Mouse (Mus musculus) liver, postnatal 0 days (tissue): ENCODE measurements at regions not wholly inside any gene's neighbourhood (a gene's known extent, or its start where the extent isn't known, plus 50 kb on each side); places are given as distances from the start of the nearest gene placed in this dataset.

Source experiments
- ATAC-seq: fragments of 200-750 bp; cut with Nextera tagmentation; 2 replicates; pipeline ENCODE4 v1.8.0; 2017; ENCODE audit warnings: mild to moderate bottlenecking, moderate library complexity
- DNase-seq: peaks from one replicate; pipeline ENCODE4 v3.0.0-alpha.2; 2016
- H3K27ac ChIP-seq: fragments of 300-500 bp; sonication (generic); 2 replicates; pipeline ENCODE4 v1.5.1; 2014; ENCODE audit warnings: antibody characterized with exemption, moderate library complexity, mild to moderate bottlenecking, low read depth
- H3K27me3 ChIP-seq: fragments of 300-500 bp; sonication (generic); 2 replicates; pipeline ENCODE4 v1.6.1; 2014; ENCODE audit warnings: low read length, control low read depth, mixed read lengths; ENCODE audit not compliant: insufficient read depth
- H3K36me3 ChIP-seq: fragments of 300-500 bp; sonication (generic); replicated peaks from 2 replicates; pipeline ENCODE4 v1.6.1; 2014; ENCODE audit warnings: mild to moderate bottlenecking, control low read depth, low read length, moderate library complexity, mixed read lengths; ENCODE audit not compliant: insufficient read depth
- H3K4me1 ChIP-seq: fragments of 300-500 bp; sonication (generic); 2 replicates; pipeline ENCODE4 v1.6.1; 2014; ENCODE audit warnings: antibody characterized with exemption, mild to moderate bottlenecking, control low read depth; ENCODE audit not compliant: insufficient read depth
- H3K4me2 ChIP-seq: fragments of 300-500 bp; sonication (generic); 2 replicates; pipeline ENCODE4 v1.6.1; 2014; ENCODE audit warnings: low read depth, mild to moderate bottlenecking, low read length, moderate library complexity, mixed read lengths
- H3K4me3 ChIP-seq: fragments of 300-500 bp; sonication (generic); 2 replicates; pipeline ENCODE4 v1.5.1; 2014; ENCODE audit warnings: low read depth, low read length
- H3K9ac ChIP-seq: fragments of 300-500 bp; sonication (generic); replicated peaks from 2 replicates; pipeline ENCODE4 v1.6.1; 2014; ENCODE audit warnings: mild to moderate bottlenecking, moderate library complexity
- H3K9me3 ChIP-seq: fragments of 300-500 bp; sonication (generic); 2 replicates; pipeline ENCODE4 v1.6.1; 2016; ENCODE audit warnings: mild to moderate bottlenecking, control low read depth, low read length, mixed read lengths
- CTCF ChIP-seq: sonication (generic); IDR thresholded peaks from 2 replicates; pipeline ENCODE4 v1.5.1; 2016; ENCODE audit warnings: antibody characterized with exemption, low read depth
- EP300 ChIP-seq: IDR thresholded peaks from 2 replicates; pipeline ENCODE4 v1.6.1; 2016; ENCODE audit warnings: antibody characterized with exemption, low read depth, mild to moderate bottlenecking
- WGBS: fragments of 180-500 bp; shearing (Covaris S2); extraction: QIAGEN DNeasy Blood & Tissue Kit; methylation state at CpG from one replicate; pipeline ENCODE4 v1.1.7; 2014; ENCODE audit not compliant: insufficient replicate concordance; 5-methylcytosine and 5-hydroxymethylcytosine counted together

DNA sequence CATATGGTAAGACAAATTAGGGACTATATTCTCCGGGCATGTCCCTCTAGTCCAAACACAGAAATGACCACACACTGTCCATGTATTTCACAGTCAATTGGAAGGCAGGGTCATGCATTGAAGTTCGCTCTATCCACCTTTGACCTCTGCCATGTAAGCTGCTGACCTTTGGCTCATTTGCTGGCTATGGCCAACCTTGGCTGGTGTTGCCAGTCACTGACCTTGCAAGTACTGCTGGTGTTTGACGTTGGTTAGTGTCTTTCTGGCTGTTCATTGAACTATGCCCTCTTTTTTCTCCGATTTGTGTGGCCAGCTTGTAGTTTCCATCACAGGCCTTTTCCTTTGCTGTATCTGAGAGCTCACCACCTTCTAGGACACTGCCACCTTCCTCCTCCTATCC, 97.3 kb upstream of the Cadm1 start:
- no peaks in the 10 kb centered on the region for H3K36me3 ChIP-seq
- H3K9ac ChIP-seq = no peak overlapping the region
- peak; percentile 60 for DNase-seq
- no peaks in the 10 kb centered on the region for H3K27me3 ChIP-seq
- TF ChIP-seq EP300 (peak; percentile 70), CTCF (no peak)
- H3K9me3 ChIP-seq = no peaks in the 10 kb centered on the region
- H3K4me3 ChIP-seq = no peak overlapping the region
- H3K4me1 ChIP-seq = peaks cover 6% of the 10 kb centered on the region; the same call in 1 of the 2 replicates
- H3K4me2 ChIP-seq = no peak overlapping the region
- peak; percentile 97 for ATAC-seq
- peak overlapping the region; percentile 78; the same call in 1 of the 2 replicates for H3K27ac ChIP-seq
- WGBS = 60% methylated on average over 4 of the region's 4 CpGs

DNA sequence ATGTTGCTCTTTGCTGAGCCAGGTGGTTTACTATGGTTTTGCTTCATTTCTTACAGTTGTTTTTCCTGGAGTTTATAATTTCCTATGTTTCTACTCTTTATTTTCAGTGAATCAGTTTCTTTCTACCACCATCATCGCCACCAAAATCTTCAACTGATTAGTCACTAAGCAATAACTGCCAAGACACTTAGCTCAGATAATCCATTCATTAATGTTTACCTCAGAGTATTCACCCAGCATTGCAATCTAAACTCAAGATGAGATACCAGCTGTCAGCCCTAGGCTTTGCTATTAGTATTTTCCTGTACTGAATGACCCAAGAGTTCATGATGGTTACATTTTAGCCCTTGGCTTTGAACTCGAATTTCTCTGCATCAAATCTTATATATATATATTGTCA, 96.8 kb upstream of the Cadm1 start:
- Histone ChIP-seq H3K36me3 (no peaks in the 10 kb centered on the region), H3K27me3 (no peaks in the 10 kb centered on the region), H3K4me1 (peaks cover 6% of the 10 kb centered on the region; the same call in 1 of the 2 replicates), H3K4me2 (no peak overlapping the region), H3K9me3 (no peaks in the 10 kb centered on the region), H3K27ac (peak overlapping the region; percentile 78; the same call in 1 of the 2 replicates), H3K9ac (no peak overlapping the region), H3K4me3 (no peak overlapping the region)
- ATAC-seq = no peak
- 55% methylated on average over 2 of the region's 2 CpGs for WGBS
- no peak for DNase-seq
- TF ChIP-seq CTCF (no peak), EP300 (no peak)

DNA sequence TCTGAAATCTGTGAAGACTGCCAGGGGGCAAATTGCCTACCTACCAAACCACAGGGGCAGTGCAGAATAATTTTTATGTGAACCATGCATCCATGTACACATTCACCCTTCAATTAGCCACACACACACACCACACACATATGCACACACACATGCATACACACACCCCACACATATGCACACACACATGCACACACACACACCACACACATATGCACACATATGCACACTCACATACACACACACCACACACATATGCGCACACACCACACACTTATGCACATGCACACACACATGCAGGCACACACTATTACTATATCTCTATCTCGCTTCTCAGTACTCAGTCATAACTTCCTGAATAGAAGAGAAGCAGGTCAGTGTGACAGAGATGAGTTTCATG, 95.9 kb upstream of the Cadm1 start:
- 63% methylated on average over 2 of the region's 2 CpGs for WGBS
- no peak for ATAC-seq
- no peak for DNase-seq
- Histone ChIP-seq H3K27me3 (no peaks in the 10 kb centered on the region), H3K9me3 (no peaks in the 10 kb centered on the region), H3K36me3 (no peaks in the 10 kb centered on the region), H3K9ac (no peak overlapping the region), H3K27ac (no peak overlapping the region), H3K4me3 (no peak overlapping the region), H3K4me1 (peaks cover 6% of the 10 kb centered on the region; the same call in 1 of the 2 replicates), H3K4me2 (no peak overlapping the region)
- TF ChIP-seq EP300 = no peak
- no peak for TF ChIP-seq CTCF

DNA sequence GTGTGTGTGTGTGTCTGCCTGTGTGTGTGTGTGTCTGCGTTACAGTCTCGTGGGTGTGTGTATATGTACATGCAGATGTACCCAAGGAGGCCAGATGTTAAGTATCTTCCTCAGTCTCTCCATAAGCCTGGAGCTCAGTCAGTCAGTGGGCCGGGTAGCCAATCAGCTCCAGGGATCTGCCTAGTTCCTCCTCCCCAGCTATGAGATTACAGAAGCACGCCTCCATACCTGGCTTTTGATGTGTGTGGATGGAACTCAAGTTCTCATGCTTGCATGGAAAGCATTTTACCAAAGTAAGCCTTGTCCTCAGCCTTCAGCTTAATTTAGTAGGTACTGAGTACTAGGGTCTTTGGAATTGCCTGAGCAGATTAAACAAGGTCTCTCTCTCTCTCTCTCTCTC, 91.0 kb upstream of the Cadm1 start:
- 67% methylated on average over 4 of the region's 4 CpGs for WGBS

DNA sequence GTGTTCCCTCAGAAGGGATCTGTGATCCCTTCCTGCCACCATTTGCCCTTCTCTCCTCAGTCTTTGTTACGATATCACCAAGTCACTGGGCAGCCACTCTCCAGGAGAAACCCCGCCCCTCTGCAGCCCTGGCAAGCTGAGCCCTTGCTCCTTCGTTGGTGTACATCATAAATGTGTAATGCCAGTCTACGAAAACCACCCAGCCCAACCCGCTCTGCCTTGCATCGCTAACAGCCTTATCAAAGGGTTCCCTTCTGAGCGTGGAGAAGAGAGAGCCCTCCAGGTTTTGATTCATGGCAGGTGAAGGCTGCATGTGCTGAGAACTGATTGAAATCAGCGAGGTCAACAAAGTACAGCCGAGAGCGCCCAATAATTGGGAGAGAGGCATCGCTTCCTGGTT, 90.5 kb upstream of the Cadm1 start:
- Histone ChIP-seq H3K4me1 (peaks cover 5% of the 10 kb centered on the region; the same call in 1 of the 2 replicates), H3K4me2 (peak overlapping the region; percentile 48), H3K4me3 (no peak overlapping the region), H3K27me3 (no peaks in the 10 kb centered on the region; the same call in 1 of the 2 replicates), H3K9ac (no peak overlapping the region), H3K27ac (no peak overlapping the region), H3K36me3 (no peaks in the 10 kb centered on the region), H3K9me3 (no peaks in the 10 kb centered on the region)
- TF ChIP-seq EP300 = no peak
- TF ChIP-seq CTCF = no peak
- ATAC-seq (no peak), DNase-seq (no peak)
- WGBS = 28% methylated on average over 11 of the region's 11 CpGs

More for the DNA sequence above, 91.0 kb upstream of the Cadm1 start:
- ATAC-seq (no peak), DNase-seq (no peak)
- Histone ChIP-seq H3K4me3 (no peak overlapping the region), H3K9me3 (no peaks in the 10 kb centered on the region), H3K27me3 (no peaks in the 10 kb centered on the region; the same call in 1 of the 2 replicates), H3K27ac (no peak overlapping the region), H3K36me3 (no peaks in the 10 kb centered on the region), H3K9ac (no peak overlapping the region), H3K4me2 (no peak overlapping the region), H3K4me1 (peaks cover 5% of the 10 kb centered on the region; the same call in 1 of the 2 replicates)
- TF ChIP-seq CTCF (no peak), EP300 (no peak)

DNA sequence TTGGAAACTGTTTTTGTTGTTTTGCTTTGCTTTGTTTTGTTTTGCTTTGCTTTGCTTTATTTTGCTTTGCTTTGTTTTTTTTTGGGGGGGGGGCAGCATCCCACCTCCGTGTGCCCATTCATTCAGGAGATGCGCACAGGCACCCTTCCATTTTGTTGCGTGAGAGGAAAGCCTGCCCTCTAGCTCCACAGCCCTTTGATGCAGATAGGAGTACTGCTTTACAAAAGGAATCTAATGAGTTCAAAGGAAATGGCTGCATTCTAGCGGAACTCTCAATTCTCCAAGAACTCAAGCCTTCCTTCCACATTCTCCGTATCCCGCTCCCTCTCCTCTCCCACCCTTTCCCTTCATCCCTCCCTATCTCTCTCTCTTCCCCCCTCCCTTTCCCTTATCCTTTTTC, 89.8 kb upstream of the Cadm1 start:
- Histone ChIP-seq H3K36me3 (no peaks in the 10 kb centered on the region), H3K4me2 (peak overlapping the region; percentile 48; the same call in 1 of the 2 replicates), H3K9ac (no peak overlapping the region), H3K4me1 (peaks cover 5% of the 10 kb centered on the region; the same call in 1 of the 2 replicates), H3K27me3 (no peaks in the 10 kb centered on the region; the same call in 1 of the 2 replicates), H3K9me3 (no peaks in the 10 kb centered on the region), H3K27ac (no peak overlapping the region), H3K4me3 (no peak overlapping the region)
- TF ChIP-seq EP300 (no peak), CTCF (no peak)
- WGBS = 24% methylated on average over 6 of the region's 6 CpGs
- ATAC-seq (no peak), DNase-seq (no peak)

DNA sequence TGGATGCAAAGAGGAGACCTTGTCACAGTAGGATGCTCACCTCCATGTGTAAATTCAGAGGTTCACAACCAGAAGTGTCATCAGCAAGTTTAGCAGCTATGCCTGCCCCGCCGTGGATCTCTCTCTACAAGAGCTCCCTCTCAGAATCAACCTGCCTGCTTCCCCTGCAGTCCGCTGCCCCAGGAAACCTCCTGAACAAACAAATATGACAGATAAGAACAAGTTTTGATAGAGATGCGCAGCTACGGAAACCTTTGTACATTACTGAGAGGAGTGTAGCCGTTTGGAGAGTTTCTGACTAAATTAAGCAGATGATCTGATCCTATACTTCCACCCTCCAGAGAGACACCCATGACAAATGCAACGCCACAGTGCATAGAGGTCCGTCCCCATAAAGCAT, 88.8 kb upstream of the Cadm1 start:
- Histone ChIP-seq H3K9me3 (no peaks in the 10 kb centered on the region), H3K4me3 (no peak overlapping the region), H3K9ac (no peak overlapping the region), H3K4me2 (no peak overlapping the region), H3K27ac (no peak overlapping the region), H3K36me3 (no peaks in the 10 kb centered on the region), H3K27me3 (no peaks in the 10 kb centered on the region; the same call in 1 of the 2 replicates), H3K4me1 (peaks cover 5% of the 10 kb centered on the region; the same call in 1 of the 2 replicates)
- DNase-seq = no peak
- ATAC-seq = no peak
- WGBS = 56% methylated on average over 8 of the region's 8 CpGs
- TF ChIP-seq CTCF (no peak), EP300 (no peak)
